13 mouse cellular contexts compared by ENCODE assay signal in genomic region chr9:75414204-75414603, GRCm38 (mm10). TPM values are rescaled to one million over a fixed set of nuclear protein-coding genes. Genes with fewer than 3 reads are reported as not detected.
DNase-seq lines count a peak whose midpoint lies in the region; ATAC-seq and TF ChIP-seq lines count a peak whose summit lies in the region.
"Had no signal": no experiment of that assay in that cellular context is flagged by ENCODE, and none has a peak within 500 bp of the region (broad histone marks: within the 10 kb centered on the region; RNA-seq: fewer than 3 reads in every experiment).

No protein-coding gene starts in this region.

- no peak overlapping the region for H3K4me3 ChIP-seq in embryonic fibroblast, embryonic 13.5 days (ENCODE audit: insufficient read depth, low read length)
- H3K4me3 ChIP-seq: layer of hippocampus, adult 2 months; stomach, embryonic 15.5 days had no signal

- intact Hi-C loops in heart, postnatal 14 days (cut with DNase I), result no loop called here
- intact Hi-C loops in gastrocnemius, postnatal 14 days (cut with DNase I; ENCODE audit: low total_unique reads), result no loop called here

- 0 out of 2 replicates have a peak overlapping the region, but pooled peaks have one; percentile 3 for H3K27ac ChIP-seq in embryonic fibroblast, embryonic 13.5 days (ENCODE audit: insufficient read depth, low read length)
- H3K27ac ChIP-seq: hindbrain, postnatal 0 days; layer of hippocampus, adult 2 months; liver, embryonic 14.5 days; stomach, embryonic 15.5 days had no signal

- no peak for TF ChIP-seq CTCF in embryonic fibroblast, embryonic 13.5 days (IDR thresholded peaks at IDR 0.05; ENCODE audit: borderline replicate concordance, insufficient read depth, low read length)

- TF ChIP-seq POLR2A in embryonic fibroblast, embryonic 13.5 days (IDR thresholded peaks at IDR 0.05; ENCODE audit: low read depth, low read length), result no peak

- peaks cover 5% of the 10 kb centered on the region for H3K4me1 ChIP-seq in embryonic fibroblast, embryonic 13.5 days (ENCODE audit: control insufficient read depth, insufficient read depth, low read length)

- DNase-seq in 3134 (ENCODE audit: extremely low read depth, insufficient read length, low spot score), result peak; percentile 52
- peak; percentile 86 for DNase-seq in CD4-positive helper T cell, adult 2 months (ENCODE audit: low read depth, low spot score)
- no peak for DNase-seq in heart, postnatal 14 days
- no peak for DNase-seq in left cerebral cortex, adult 8-10 months (ENCODE audit: low spot score in 2 of 2)
- DNase-seq in right cerebral cortex, postnatal 10 days (ENCODE audit: low spot score in 2 of 2), result no peak
- no peak for DNase-seq in gastrocnemius, postnatal 14 days
- DNase-seq: heart, adult 18-20 months had no signal

- peak; percentile 31; the same call in 1 of the 2 replicates for ATAC-seq in neutrophil, adult 5-6 weeks (ENCODE audit: extremely low read depth, insufficient number of reproducible peaks, low FRiP score, poor library complexity, severe bottlenecking)
- ATAC-seq: hindbrain, postnatal 0 days had no signal

RNA-seq across cellular contexts. Expression of gene Mapk6, which starts 4.4 kb away (rescaled TPM):
- 107 and 120 TPM in 2 replicates for polyA plus RNA-seq in embryonic fibroblast, embryonic 13.5 days (2011; ENCODE audit: insufficient read length, low read depth, missing spikeins)
- 33.3 and 36.3 TPM in 2 replicates for total RNA-seq in neutrophil, adult 5-6 weeks (2017)
- 10 to 100 TPM; 36.2 to 38.2 TPM for total RNA-seq in heart, postnatal 14 days (2021)
- 10 to 100 TPM; 63.2 to 79.9 (median 65.4) TPM for total RNA-seq in left cerebral cortex, adult 8-10 months (2022)
- 10 to 100 TPM; 26.8 to 33.9 TPM for total RNA-seq in gastrocnemius, postnatal 14 days (2021)

RNA-seq across cellular contexts. Expression of gene Leo1, which starts 27.1 kb away (rescaled TPM):
- polyA plus RNA-seq in embryonic fibroblast, embryonic 13.5 days (2011; ENCODE audit: insufficient read length, low read depth, missing spikeins), result 29.6 and 30.6 TPM in 2 replicates
- 21.4 and 22.9 TPM in 2 replicates for total RNA-seq in neutrophil, adult 5-6 weeks (2017)
- total RNA-seq in heart, postnatal 14 days (2021), result 10 to 100 TPM; 15.3 to 20.0 TPM
- 10 to 100 TPM; 21.4 to 27.1 (median 24.0) TPM for total RNA-seq in left cerebral cortex, adult 8-10 months (2022)
- 10 to 100 TPM; 17.3 to 22.2 TPM for total RNA-seq in gastrocnemius, postnatal 14 days (2021)

Comparison
In these comparisons a context has a peak if more than half of its experiments do, and no peak if none do; other contexts are left out.
1. DNase-seq: peak in 3134 (single experiment) and CD4-positive helper T cell, adult 2 months (single experiment); none in heart, postnatal 14 days (0 of 2), left cerebral cortex, adult 8-10 months (0 of 2), right cerebral cortex, postnatal 10 days (0 of 2) and gastrocnemius, postnatal 14 days (single experiment).